Comparison of ENCODE assay signal across 8 mouse cellular contexts in genomic region chr19:44363529-44363928, GRCm38 (mm10). TPM values are rescaled to one million over a fixed set of nuclear protein-coding genes. Genes with fewer than 3 reads are reported as not detected.
DNase-seq lines count a peak whose midpoint lies in the region; ATAC-seq lines count a peak whose summit lies in the region.

No protein-coding gene starts in this region.

- peak; percentile 47; the same call in 1 of the 2 replicates for ATAC-seq in liver, embryonic 13.5 days (ENCODE audit: low read depth)

- H3K9ac ChIP-seq in liver, embryonic 13.5 days = no peak overlapping the region

- peak; percentile 72 for DNase-seq in 3134 (ENCODE audit: extremely low read depth, insufficient read length, low spot score)
- DNase-seq in MN1 (ENCODE audit: low spot score) = peak; percentile 50
- peak; percentile 87 to 91 for DNase-seq in cerebellum, postnatal 10 days
- DNase-seq in gastrocnemius, postnatal 10 days = peak; percentile 60
- DNase-seq in kidney, postnatal 10 days = peak; percentile 76
- peak; percentile 70 for DNase-seq in liver, embryonic 13.5 days
- DNase-seq in ovary, postnatal 14 days (ENCODE audit: low spot score) = peak; percentile 53
- DNase-seq in thymus, postnatal 14 days = peak; percentile 70

- no peak overlapping the region for H3K4me3 ChIP-seq in liver, embryonic 13.5 days (replicated peaks)

- WGBS in liver, embryonic 13.5 days (ENCODE audit: insufficient replicate concordance) = 11% methylated on average over 13 of the region's 13 CpGs

- no peaks in the 10 kb centered on the region for H3K9me3 ChIP-seq in liver, embryonic 13.5 days (replicated peaks)

- H3K36me3 ChIP-seq in liver, embryonic 13.5 days = no peaks in the 10 kb centered on the region

- H3K4me2 ChIP-seq in liver, embryonic 13.5 days = 0 out of 2 replicates have a peak overlapping the region, but pooled peaks have one; percentile 4

- H3K27me3 ChIP-seq in liver, embryonic 13.5 days = no peaks in the 10 kb centered on the region

- H3K4me1 ChIP-seq in liver, embryonic 13.5 days (replicated peaks) = peaks cover 15% of the 10 kb centered on the region

- no peak overlapping the region for H3K27ac ChIP-seq in liver, embryonic 13.5 days

RNA-seq across cellular contexts. Expression of gene Scd4, which starts 30.6 kb away (rescaled TPM):
- total RNA-seq in gastrocnemius, postnatal 10 days (2021) = under 1 TPM; 0.33 to 0.61 TPM
- polyA plus RNA-seq in liver, embryonic 13.5 days (2015; fragmentation: Nextera tagmentation; extraction: Ambion mirVana) = 0.05 TPM in 1 of 2 replicates, not detected in the other

RNA-seq across cellular contexts. Expression of gene Scd1, which starts 44.1 kb away (rescaled TPM):
- 10 to 100 TPM; 39.5 to 46.6 TPM for total RNA-seq in gastrocnemius, postnatal 10 days (2021)
- polyA plus RNA-seq in liver, embryonic 13.5 days (2015; fragmentation: Nextera tagmentation; extraction: Ambion mirVana) = 7.3 and 10.0 TPM in 2 replicates
